Mouse (Mus musculus) CH12.LX (cell line): Measurements from ENCODE around the gene Sptbn1. TPM values are rescaled to one million over a fixed set of nuclear protein-coding genes. Genes with fewer than 3 reads are reported as not detected.
A peak's percentile ranks its signal among the peaks of the same experiment; 100 is the strongest.

Experiments
- DNase-seq: peaks from one replicate; pipeline ENCODE4 v3.0.0-alpha.2; 2013; ENCODE audit errors: extremely low read depth
- H3K27ac ChIP-seq: 2 replicates; pipeline ENCODE4 v1.5.1; 2012; ENCODE audit warnings: low read depth, mild to moderate bottlenecking, control low read depth, moderate library complexity; ENCODE audit not compliant: insufficient read depth
- H3K27me3 ChIP-seq: replicated peaks from 2 replicates; pipeline ENCODE3; 2012; ENCODE audit warnings: inconsistent platforms
- H3K36me3 ChIP-seq, 2 experiments: replicated peaks in 1 of 2; 2 replicates each; pipeline versions ENCODE3 to v1.6.1; 2012; ENCODE audit warnings: inconsistent platforms in 1 of 2, low read length in 1 of 2, mild to moderate bottlenecking in 1 of 2, mixed read lengths in 1 of 2, moderate library complexity in 1 of 2; ENCODE audit not compliant: control insufficient read depth in 1 of 2, insufficient read depth in 1 of 2
- H3K4me1 ChIP-seq, 2 experiments: 2 replicates each; pipeline ENCODE4 v1.6.1; 2012; ENCODE audit warnings: inconsistent platforms in 1 of 2, moderate library complexity in 1 of 2; ENCODE audit not compliant: insufficient read depth in 2 of 2, control insufficient read depth in 1 of 2
- H3K4me2 ChIP-seq: 2 replicates; pipeline ENCODE4 v1.6.1; 2012; ENCODE audit warnings: low read depth, mild to moderate bottlenecking, control low read depth; ENCODE audit not compliant: poor library complexity, insufficient read depth, severe bottlenecking
- H3K4me3 ChIP-seq, 3 experiments: fragments of 150-350 bp in 1 of 3; sonication (generic) in 1 of 3; replicated peaks in 1 of 3; 2 replicates each; pipeline versions ENCODE3 to v1.5.1; 2011 to 2012; ENCODE audit warnings: low read depth in 2 of 3, low read length in 2 of 3, mild to moderate bottlenecking in 2 of 3, moderate library complexity in 2 of 3, control low read depth in 1 of 3, improper control_type of control experiment in 1 of 3, inconsistent platforms in 1 of 3, mixed read lengths in 1 of 3; ENCODE audit not compliant: poor library complexity in 1 of 3
- H3K79me2 ChIP-seq: replicated peaks from 2 replicates; pipeline ENCODE4 v1.6.1; 2012; ENCODE audit warnings: mild to moderate bottlenecking, moderate library complexity; ENCODE audit not compliant: control insufficient read depth, poor library complexity, insufficient read depth, severe bottlenecking; ENCODE audit errors: extremely low read depth
- H3K9ac ChIP-seq: 2 replicates; pipeline ENCODE4 v1.6.1; 2012; ENCODE audit warnings: low read depth, mild to moderate bottlenecking, control low read depth, moderate library complexity; ENCODE audit not compliant: insufficient read depth
- H3K9me3 ChIP-seq: replicated peaks from 2 replicates; pipeline ENCODE3; 2012; ENCODE audit warnings: low read length, inconsistent platforms, mixed read lengths
- E2F4 ChIP-seq: IDR thresholded peaks from 2 replicates; pipeline ENCODE4 v1.6.1; 2011; ENCODE audit warnings: low read depth, low read length, improper control_type of control experiment; ENCODE audit not compliant: insufficient replicate concordance
- EP300 ChIP-seq: IDR thresholded peaks from 2 replicates; pipeline ENCODE4 v1.6.1; 2011; ENCODE audit warnings: low read length, improper control_type of control experiment
- GABPA ChIP-seq: IDR thresholded peaks from 2 replicates; pipeline ENCODE4 v1.6.1; 2012; ENCODE audit warnings: low read depth, low read length, improper control_type of control experiment, inconsistent platforms; ENCODE audit not compliant: insufficient replicate concordance
- HCFC1 ChIP-seq: IDR thresholded peaks from 2 replicates; pipeline ENCODE4 v1.6.1; 2012; ENCODE audit warnings: low read depth, mild to moderate bottlenecking, inconsistent platforms, low read length, improper control_type of control experiment
- KAT2A ChIP-seq: IDR thresholded peaks from 2 replicates; pipeline ENCODE4 v1.6.1; 2012; ENCODE audit warnings: low read length, improper control_type of control experiment, inconsistent platforms; ENCODE audit not compliant: insufficient replicate concordance
- MAX ChIP-seq: IDR thresholded peaks from 2 replicates; pipeline ENCODE4 v1.6.1; 2011; ENCODE audit warnings: low read length, improper control_type of control experiment
- MAZ ChIP-seq: IDR thresholded peaks from 2 replicates; pipeline ENCODE4 v1.6.1; 2012; ENCODE audit warnings: low read depth, mild to moderate bottlenecking, inconsistent platforms, low read length, improper control_type of control experiment, moderate library complexity
- MEF2A ChIP-seq: IDR thresholded peaks from 2 replicates; pipeline ENCODE4 v1.6.1; 2014; ENCODE audit warnings: low read depth, mild to moderate bottlenecking, inconsistent platforms, low read length, improper control_type of control experiment, borderline replicate concordance
- MXI1 ChIP-seq: IDR thresholded peaks from 2 replicates; pipeline ENCODE4 v1.6.1; 2011; ENCODE audit warnings: mild to moderate bottlenecking, low read depth, low read length, improper control_type of control experiment
- MYC ChIP-seq: IDR thresholded peaks from 2 replicates; pipeline ENCODE4 v1.6.1; 2011; ENCODE audit warnings: low read depth, mild to moderate bottlenecking, improper control_type of control experiment, low read length
- PAX5 ChIP-seq: IDR thresholded peaks from 2 replicates; pipeline ENCODE4 v1.6.1; 2012; ENCODE audit warnings: low read length, inconsistent platforms, mixed read lengths
- POLR2AphosphoS2 ChIP-seq: IDR thresholded peaks from 2 replicates; pipeline ENCODE4 v1.6.1; 2011; ENCODE audit warnings: low read depth, low read length, improper control_type of control experiment
- RAD21 ChIP-seq: IDR thresholded peaks from 2 replicates; pipeline ENCODE4 v1.6.1; 2011; ENCODE audit warnings: low read depth, mild to moderate bottlenecking, low read length, improper control_type of control experiment, moderate library complexity
- RCOR1 ChIP-seq: conservative IDR thresholded peaks from 2 replicates; pipeline ENCODE4 v1.6.1; 2012; ENCODE audit warnings: low read depth, mild to moderate bottlenecking, inconsistent platforms, low read length, improper control_type of control experiment
- SIN3A ChIP-seq: IDR thresholded peaks from 2 replicates; pipeline ENCODE4 v1.6.1; 2012; ENCODE audit warnings: low read length, improper control_type of control experiment, inconsistent platforms
- SMC3 ChIP-seq: IDR thresholded peaks from 2 replicates; pipeline ENCODE4 v1.6.1; 2011; ENCODE audit warnings: low read depth, low read length, improper control_type of control experiment
- USF1 ChIP-seq: IDR thresholded peaks from 2 replicates; pipeline ENCODE4 v1.6.1; 2014; ENCODE audit warnings: low read depth, mild to moderate bottlenecking, inconsistent platforms, low read length, improper control_type of control experiment
- USF2 ChIP-seq: conservative IDR thresholded peaks from 2 replicates; pipeline ENCODE4 v1.6.1; 2011; ENCODE audit warnings: low read depth, low read length, improper control_type of control experiment
- ZKSCAN1 ChIP-seq: IDR thresholded peaks from 2 replicates; pipeline ENCODE4 v1.6.1; 2012; ENCODE audit warnings: low read depth, inconsistent platforms, low read length, improper control_type of control experiment, borderline replicate concordance
- ZMIZ1 ChIP-seq: IDR thresholded peaks from 2 replicates; pipeline ENCODE4 v1.6.1; 2012; ENCODE audit warnings: low read depth, mild to moderate bottlenecking, inconsistent platforms, low read length, improper control_type of control experiment
- dilution Hi-C: fragments of 300-500 bp; cut with MboI; formaldehyde crosslinking; loops from 2 replicates; pipeline ENCODE4 v1.14.3; 2020; ENCODE audit warnings: low sequenced_read_pairs; ENCODE audit not compliant: extremely low pct_unique_long_range_greater_than_20kb, extremely low pct_ligation_motif_present
- in situ Hi-C: fragments of 300-500 bp; cut with MboI; formaldehyde crosslinking; loops from 3 replicates; pipeline ENCODE4 v1.14.3; 2019; ENCODE audit warnings: low sequenced_read_pairs, low pct_ligation_motif_present, low pct_unique_long_range_greater_than_20kb, mixed read lengths
- polyA plus RNA-seq: library from polyadenylated mRNA; unstranded; fragments of >175 nt; gene quantifications from 2 replicates; pipeline ENCODE4 v1.2.1, GENCODE M21; 2012; ENCODE audit warnings: low read depth; ENCODE audit not compliant: insufficient read length
- total RNA-seq, 2 experiments: library from RNA; depleted of rRNA; stranded (reverse); fragments of 300-350 nt in 1 of 2; fragments of >200 nt in 1 of 2; gene quantifications; 2 replicates each; pipeline ENCODE4 v1.2.3; 2012 to 2014

The Sptbn1 gene
- total and polyA plus RNA-seq, 3 experiments = 38.2 to 54.7 (median 43.7) TPM

DNA sequence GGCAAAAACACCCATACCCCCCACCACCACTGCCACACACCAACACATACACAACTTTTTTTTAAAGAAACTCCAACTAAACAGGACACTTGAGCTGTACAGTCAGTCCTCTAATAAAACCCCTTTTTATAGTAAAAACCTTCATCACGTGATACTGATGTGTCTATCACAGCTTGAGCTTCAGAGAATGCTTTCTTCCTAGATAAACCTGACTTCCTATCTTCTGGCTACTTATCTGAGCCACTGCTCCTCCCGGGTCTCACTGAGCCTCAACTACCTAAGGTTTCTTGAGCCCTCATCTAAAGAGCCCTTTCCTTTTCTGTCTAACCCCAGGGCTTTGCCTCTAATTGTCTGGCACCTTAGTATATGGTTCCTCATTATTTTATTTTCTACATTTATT lies 113.0 kb downstream of the Sptbn1 start:
- dilution Hi-C loops = no loop called here
- no peaks in the 10 kb centered on the region for H3K9me3 ChIP-seq
- in situ Hi-C loops = no loop called here
- no peak overlapping the region for H3K4me2 ChIP-seq
- H3K36me3 ChIP-seq = peaks cover 31 to 84% of the 10 kb centered on the region in 2 experiments
- peaks cover 9 to 15% of the 10 kb centered on the region in 2 experiments for H3K4me1 ChIP-seq
- DNase-seq = no peak
- H3K27ac ChIP-seq = no peak overlapping the region
- no peak for TF ChIP-seq MXI1
- no peak for TF ChIP-seq MYC
- TF ChIP-seq KAT2A = no peak
- TF ChIP-seq RCOR1 = no peak
- no peak for TF ChIP-seq MAZ
- no peak for TF ChIP-seq ZKSCAN1
- no peak for TF ChIP-seq PAX5
- H3K27me3 ChIP-seq = no peaks in the 10 kb centered on the region
- H3K79me2 ChIP-seq = no peaks in the 10 kb centered on the region
- no peak overlapping the region for H3K9ac ChIP-seq
- no peak overlapping the region for H3K4me3 ChIP-seq

DNA sequence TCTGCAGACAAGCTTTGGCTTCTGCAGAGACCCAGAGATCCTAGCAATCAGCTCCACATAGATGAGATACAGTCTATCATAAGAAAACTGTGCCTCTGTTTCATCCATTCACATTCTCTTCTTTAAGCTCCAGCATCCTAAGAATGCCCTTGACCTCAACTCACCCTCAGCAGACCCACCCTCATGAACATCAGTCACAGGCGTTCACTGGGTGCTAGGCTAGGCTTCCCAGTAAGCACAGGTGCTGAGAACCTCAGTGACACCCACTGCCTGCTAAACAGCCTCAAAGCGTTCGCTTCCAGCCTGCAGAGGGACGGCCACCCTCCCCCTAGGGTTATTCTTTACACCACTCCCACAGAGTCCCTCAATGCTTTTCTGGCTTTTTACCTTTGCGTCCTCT lies 119.1 kb downstream of the Sptbn1 start:
- dilution Hi-C loops = no loop called here
- Histone ChIP-seq H3K9ac (no peak overlapping the region), H3K36me3 (peaks cover 62 to 87% of the 10 kb centered on the region in 2 experiments), H3K27ac (no peak overlapping the region), H3K4me3 (no peak overlapping the region), H3K4me1 (peaks cover 0 to 13% of the 10 kb centered on the region in 2 experiments; a peak in 2 of 4 replicates), H3K79me2 (no peaks in the 10 kb centered on the region), H3K27me3 (no peaks in the 10 kb centered on the region)
- DNase-seq = no peak
- TF ChIP-seq HCFC1 (no peak), POLR2AphosphoS2 (no peak), KAT2A (no peak), SIN3A (no peak), MAZ (no peak), MYC (no peak)
- TF ChIP-seq, all 38 proteins: peak for 0
- Histone ChIP-seq H3K4me2 (no peak overlapping the region), H3K9me3 (no peaks in the 10 kb centered on the region)
- in situ Hi-C loops = no loop called here

DNA sequence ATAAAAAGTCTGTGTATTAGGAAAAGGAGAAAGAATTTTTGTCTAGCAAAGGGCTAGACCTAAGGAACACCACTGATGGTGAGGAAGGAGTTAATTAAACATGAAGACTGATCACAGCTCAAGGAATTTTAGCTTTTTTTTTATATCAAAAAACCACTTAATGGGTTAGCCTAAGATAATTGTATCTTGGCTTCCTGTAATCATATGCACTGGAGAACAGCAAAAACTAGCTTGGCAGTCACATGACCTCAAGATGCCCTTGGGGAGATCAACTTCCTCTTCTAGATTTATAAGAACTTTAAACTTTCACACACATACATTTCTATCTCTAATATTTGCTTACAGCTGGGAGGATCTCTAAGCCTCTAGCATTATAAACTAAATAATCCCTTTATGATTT lies 119.6 kb downstream of the Sptbn1 start:
- Histone ChIP-seq H3K79me2 (no peaks in the 10 kb centered on the region), H3K36me3 (peaks cover 61 to 86% of the 10 kb centered on the region in 2 experiments), H3K27me3 (no peaks in the 10 kb centered on the region), H3K27ac (no peak overlapping the region)
- in situ Hi-C loops = no loop called here
- DNase-seq = peak; percentile 50
- TF ChIP-seq E2F4 (no peak), USF1 (peak; percentile 62), EP300 (no peak), MEF2A (no peak), RAD21 (no peak), GABPA (no peak), USF2 (peak; percentile 68), MAX (no peak), SMC3 (no peak), ZMIZ1 (no peak)
- TF ChIP-seq, all 38 proteins: peak for 2
- Histone ChIP-seq H3K4me1 (peaks cover 0 to 13% of the 10 kb centered on the region in 2 experiments; a peak in 2 of 4 replicates), H3K4me3 (no peak overlapping the region), H3K9ac (no peak overlapping the region), H3K4me2 (no peak overlapping the region), H3K9me3 (no peaks in the 10 kb centered on the region)
- dilution Hi-C loops = no loop called here
